8 mouse cellular contexts compared by ENCODE assay signal in the genomic region with DNA sequence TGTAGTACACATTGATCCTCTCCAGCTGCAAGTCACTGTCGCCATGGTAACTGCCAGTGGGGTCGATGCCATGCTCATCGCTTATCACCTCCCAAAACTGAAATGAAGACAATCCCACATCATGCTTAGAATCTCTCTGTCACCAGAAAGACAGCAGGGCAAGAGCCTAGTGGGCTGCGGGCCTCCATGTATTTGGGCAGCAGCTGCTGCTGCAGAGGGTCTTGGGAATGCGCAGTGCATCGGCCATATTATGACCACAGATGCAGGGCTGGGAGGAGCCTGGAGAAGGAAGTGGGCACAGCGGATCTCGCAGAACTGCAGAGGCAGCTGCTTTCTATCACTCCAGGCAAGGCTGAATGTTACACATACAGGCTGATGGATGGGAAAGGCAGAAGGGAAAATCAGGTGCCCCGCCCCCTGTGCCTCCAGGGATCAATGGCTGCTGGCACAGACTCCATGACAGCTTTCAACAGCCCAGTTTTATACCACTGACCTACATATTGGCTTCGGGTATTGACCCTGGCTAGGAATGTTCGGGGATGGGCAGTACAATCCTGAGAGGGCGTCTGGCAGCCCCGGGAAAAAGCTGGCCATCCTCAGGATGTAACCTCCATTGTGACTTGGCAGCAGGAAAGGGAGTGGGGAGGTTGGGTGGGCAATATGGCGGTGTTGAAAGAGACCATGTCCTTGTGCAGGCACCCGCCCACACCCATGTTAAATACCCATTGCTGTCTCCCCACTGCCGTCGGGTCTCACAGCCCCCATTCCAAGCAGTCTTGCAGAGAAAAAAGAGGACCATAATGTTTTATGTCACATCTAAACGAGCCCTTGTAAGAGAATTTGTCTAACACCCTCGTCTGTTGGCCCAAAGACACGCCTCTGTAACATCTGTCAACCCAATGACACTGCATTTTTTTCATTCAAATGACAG. TPM values are rescaled to one million over a fixed set of nuclear protein-coding genes. Genes with fewer than 3 reads are reported as not detected.
A peak's percentile ranks its signal among the peaks of the same experiment; 100 is the strongest.
DNase-seq lines count a peak whose midpoint lies in the region; ATAC-seq lines count a peak whose summit lies in the region.

No protein-coding gene starts in this region.

- ATAC-seq in embryonic facial prominence, embryonic 12.5 days (ENCODE audit: insufficient number of reproducible peaks, insufficient read depth, low FRiP score, low TSS enrichment): peak; percentile 16; the same call in 1 of the 2 replicates
- ATAC-seq in heart, embryonic 14.5 days (ENCODE audit: insufficient number of reproducible peaks, insufficient read depth, low FRiP score, low read depth): no peak; the same call in 1 of the 2 replicates

- no peaks in the 10 kb centered on the region for H3K27me3 ChIP-seq in embryonic facial prominence, embryonic 12.5 days
- H3K27me3 ChIP-seq in heart, embryonic 14.5 days (ENCODE audit: control insufficient read depth, insufficient read depth, low read length): no peaks in the 10 kb centered on the region

- H3K4me3 ChIP-seq in embryonic facial prominence, embryonic 12.5 days: peak overlapping the region; percentile 62
- H3K4me3 ChIP-seq in heart, embryonic 14.5 days (ENCODE audit: control insufficient read depth in 1 of 2, insufficient read depth in 1 of 2, low read depth in 1 of 2, low read length in 2 of 2): peak overlapping the region; percentile 73 to 79

- peak overlapping the region; percentile 82 for H3K4me2 ChIP-seq in embryonic facial prominence, embryonic 12.5 days (replicated peaks)
- peak overlapping the region; percentile 87 for H3K4me2 ChIP-seq in heart, embryonic 14.5 days (ENCODE audit: low read length)

- WGBS in embryonic facial prominence, embryonic 12.5 days: 64% methylated on average over 20 of the region's 20 CpGs
- 50% methylated on average over 20 of the region's 20 CpGs for WGBS in heart, embryonic 14.5 days

- peaks cover 10% of the 10 kb centered on the region for H3K4me1 ChIP-seq in embryonic facial prominence, embryonic 12.5 days
- peaks cover 13 to 17% of the 10 kb centered on the region in 2 experiments for H3K4me1 ChIP-seq in heart, embryonic 14.5 days (ENCODE audit: control insufficient read depth in 2 of 2, insufficient read depth in 2 of 2, low read length in 2 of 2)

- H3K9ac ChIP-seq in embryonic facial prominence, embryonic 12.5 days: peak overlapping the region; percentile 71; the same call in 1 of the 2 replicates
- H3K9ac ChIP-seq in heart, embryonic 14.5 days (ENCODE audit: low read length): peak overlapping the region; percentile 87

- DNase-seq in adrenal gland, adult (ENCODE audit: inconsistent age in 2 of 2, low spot score in 1 of 2): peak; percentile 44 to 77
- no peak for DNase-seq in adrenal gland, postnatal 4 days (ENCODE audit: low spot score in 2 of 2)
- peak; percentile 38 for DNase-seq in ZHBTc4 (ENCODE audit: low read depth, low spot score)
- DNase-seq in layer of hippocampus, adult 9-11 months: peak; percentile 44
- peak; percentile 35 for DNase-seq in lung, postnatal 36 days
- DNase-seq in right cerebral cortex, postnatal 10 days (ENCODE audit: low spot score in 2 of 2): peak; percentile 71 to 81

- peaks cover 8% of the 10 kb centered on the region; the same call in 1 of the 2 replicates for H3K36me3 ChIP-seq in embryonic facial prominence, embryonic 12.5 days
- peaks cover 26% of the 10 kb centered on the region for H3K36me3 ChIP-seq in heart, embryonic 14.5 days (ENCODE audit: control insufficient read depth, insufficient read depth, low read length)

- H3K27ac ChIP-seq in embryonic facial prominence, embryonic 12.5 days: no peak overlapping the region; the same call in 1 of the 2 replicates
- H3K27ac ChIP-seq in heart, embryonic 14.5 days (replicated peaks in 1 of 2; ENCODE audit: control insufficient read depth in 1 of 2, insufficient read depth in 1 of 2, low read depth in 2 of 2, low read length in 2 of 2): 0 out of 4 replicates have a peak overlapping the region, but pooled peaks of 1 of the 2 experiments have one; percentile 15

- no peaks in the 10 kb centered on the region for H3K9me3 ChIP-seq in embryonic facial prominence, embryonic 12.5 days
- no peaks in the 10 kb centered on the region for H3K9me3 ChIP-seq in heart, embryonic 14.5 days (ENCODE audit: control insufficient read depth, low read length)

RNA-seq across cellular contexts. Expression of a gene that starts 1.0 kb away (rescaled TPM):
- 100 to 1,000 TPM in 1 of 2 experiments, 10 to 100 TPM in 1; 98.3 to 122 TPM for total RNA-seq in adrenal gland, postnatal 4 days (2021)
- 162 and 188 TPM in 2 replicates for polyA plus RNA-seq in embryonic facial prominence, embryonic 12.5 days (2016; fragmentation: Nextera tagmentation; extraction: Ambion mirVana)
- polyA plus RNA-seq in heart, embryonic 14.5 days (2014; fragmentation: Nextera tagmentation; extraction: Ambion mirVana): 124 and 131 TPM in 2 replicates

RNA-seq across cellular contexts. Expression of a gene that starts 39.4 kb away (rescaled TPM):
- 10 to 100 TPM; 86.7 to 92.3 TPM for total RNA-seq in adrenal gland, postnatal 4 days (2021)
- polyA plus RNA-seq in embryonic facial prominence, embryonic 12.5 days (2016; fragmentation: Nextera tagmentation; extraction: Ambion mirVana): 40.2 and 43.9 TPM in 2 replicates
- polyA plus RNA-seq in heart, embryonic 14.5 days (2014; fragmentation: Nextera tagmentation; extraction: Ambion mirVana): 45.2 and 50.1 TPM in 2 replicates

RNA-seq across cellular contexts. Expression of a gene that starts 53.4 kb away (rescaled TPM):
- 100 to 1,000 TPM in 1 of 2 experiments, 10 to 100 TPM in 1; 59.8 to 108 TPM for total RNA-seq in adrenal gland, postnatal 4 days (2021)
- polyA plus RNA-seq in embryonic facial prominence, embryonic 12.5 days (2016; fragmentation: Nextera tagmentation; extraction: Ambion mirVana): 66.5 and 77.7 TPM in 2 replicates
- polyA plus RNA-seq in heart, embryonic 14.5 days (2014; fragmentation: Nextera tagmentation; extraction: Ambion mirVana): 26.7 and 35.0 TPM in 2 replicates

Comparison
In these comparisons a context has a peak if more than half of its experiments do, and no peak if none do; other contexts are left out.
1. DNase-seq: peak in adrenal gland, adult (2 of 2), ZHBTc4 (single experiment), layer of hippocampus, adult 9-11 months (single experiment), lung, postnatal 36 days (single experiment) and right cerebral cortex, postnatal 10 days (2 of 2); none in adrenal gland, postnatal 4 days (0 of 2).